Mouse (Mus musculus): ENCODE measurements around the gene Cd8b1. TPM values are rescaled to one million over a fixed set of nuclear protein-coding genes. Genes with fewer than 3 reads are reported as not detected.

Cd8b1 gene
- polyA plus RNA-seq, 1 experiment, result not detected

GRCm38 (mm10) chr6:71376711-71377110 is 54.1 kb downstream of the Cd8b1 start:
- Histone ChIP-seq H3K27me3 (ENCODE audit: control insufficient read depth) (no peaks in the 10 kb centered on the region), H3K4me3 (replicated peaks) (no peak overlapping the region), H3K36me3 (ENCODE audit: control insufficient read depth) (no peaks in the 10 kb centered on the region), H3K4me1 (ENCODE audit: control insufficient read depth) (no peaks in the 10 kb centered on the region), H3K9me3 (ENCODE audit: control insufficient read depth, low read length) (no peaks in the 10 kb centered on the region)
- no peak for TF ChIP-seq TAL1 (IDR thresholded peaks at IDR 0.05; ENCODE audit: low read length)
- TF ChIP-seq GATA1 (IDR thresholded peaks at IDR 0.05; ENCODE audit: low read length), result no peak

DNA sequence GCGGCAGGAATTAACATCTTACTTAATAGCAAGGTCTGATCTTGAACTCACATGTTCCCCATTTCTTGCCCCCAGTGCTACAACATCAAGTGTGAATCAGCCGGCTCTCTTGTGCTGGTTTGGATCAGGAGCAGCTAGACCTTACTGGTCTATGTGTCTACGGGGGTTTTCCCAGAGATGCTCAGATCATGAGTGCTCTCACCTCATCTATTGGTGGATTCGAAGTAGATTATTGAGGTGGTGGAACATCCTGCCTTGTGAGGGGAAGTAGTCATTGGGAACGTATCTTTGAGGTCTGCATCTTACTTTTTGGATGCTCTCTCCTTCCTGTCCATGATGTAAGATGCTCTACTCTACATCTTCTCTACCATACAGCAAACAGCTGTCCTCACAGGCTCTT is 59.1 kb downstream of the Cd8b1 start:
- TF ChIP-seq TAL1 (IDR thresholded peaks at IDR 0.05; ENCODE audit: low read length) (no peak), GATA1 (IDR thresholded peaks at IDR 0.05; ENCODE audit: low read length) (no peak)
- Histone ChIP-seq H3K4me1 (ENCODE audit: control insufficient read depth) (no peaks in the 10 kb centered on the region), H3K36me3 (ENCODE audit: control insufficient read depth) (no peaks in the 10 kb centered on the region), H3K9me3 (ENCODE audit: control insufficient read depth, low read length) (no peaks in the 10 kb centered on the region), H3K27me3 (ENCODE audit: control insufficient read depth) (no peaks in the 10 kb centered on the region), H3K4me3 (replicated peaks) (no peak overlapping the region)

Other genes with a start within 250 kb of the Cd8b1 start
- gene Thnsl2, start 178.3 kb upstream of the Cd8b1 start, polyA plus RNA-seq (2012), result not detected in 2 replicates
- gene Fabp1, start 123.0 kb upstream of the Cd8b1 start, polyA plus RNA-seq (2012), result 0.07 and 0.08 TPM in 2 replicates
- gene Krcc1, start 51.1 kb upstream of the Cd8b1 start, polyA plus RNA-seq (2012), result 2.8 and 3.3 TPM in 2 replicates
- not detected in 2 replicates for gene Smyd1, start 555 bp upstream of the Cd8b1 start, polyA plus RNA-seq (2012)
- not detected in 2 replicates for gene Cd8a, start 50.6 kb downstream of the Cd8b1 start, polyA plus RNA-seq (2012)
- gene Rmnd5a, start 117.8 kb downstream of the Cd8b1 start, polyA plus RNA-seq (2012), result 1.1 TPM in 2 replicates
- 0.36 and 0.44 TPM in 2 replicates for gene Rnf103, start 171.1 kb downstream of the Cd8b1 start, polyA plus RNA-seq (2012)
- gene Chmp3, start 221.0 kb downstream of the Cd8b1 start, polyA plus RNA-seq (2012), result 2.8 and 4.9 TPM in 2 replicates

Measured in erythroblast, embryonic 14.5 days (primary cell).